Mouse (Mus musculus): ENCODE measurements at regions not wholly inside any gene's neighbourhood (a gene's known extent, or its start where the extent isn't known, plus 50 kb on each side); places are given as distances from the start of the nearest gene placed in this dataset.

DNA sequence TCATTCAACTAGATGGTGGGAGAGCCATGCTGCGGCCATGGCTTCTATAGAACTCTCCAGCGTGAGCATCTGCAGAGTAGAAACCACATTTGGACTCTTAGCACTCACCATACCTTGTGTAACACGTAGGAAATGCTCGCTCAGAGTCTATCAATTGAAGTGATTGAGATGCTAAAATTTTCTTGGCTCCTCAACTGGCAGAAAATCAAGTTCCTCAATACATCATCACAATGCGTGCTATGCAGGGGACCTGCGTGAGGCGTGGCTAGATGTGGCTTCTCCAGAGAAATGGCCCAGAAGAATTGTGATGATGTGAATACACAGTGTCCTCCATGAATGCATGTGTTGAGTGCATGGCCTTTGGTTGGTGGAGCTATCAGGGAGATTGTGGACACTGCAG is 174.9 kb upstream of the Sfrp2 start:
- TF ChIP-seq POLR2A (IDR thresholded peaks at IDR 0.05; ENCODE audit: borderline replicate concordance, control insufficient read depth, low read depth, low read length), result no peak
- no peak for TF ChIP-seq CTCF (IDR thresholded peaks at IDR 0.05; ENCODE audit: control insufficient read depth, insufficient read depth, low read length)
